Mouse (Mus musculus): ENCODE data around the gene Taok3.

GRCm38 (mm10) chr5:117115193-117115767, 4.6 kb upstream of the Taok3 start:
- no peak for TF ChIP-seq CTCF (IDR thresholded peaks at IDR 0.05; ENCODE audit: borderline replicate concordance, insufficient read depth, low read length)
- TF ChIP-seq POLR2A (IDR thresholded peaks at IDR 0.05; ENCODE audit: low read depth, low read length) = no peak
